Mouse (Mus musculus): ENCODE results near the gene Kin. TPM values are rescaled to one million over a fixed set of nuclear protein-coding genes. Genes with fewer than 3 reads are reported as not detected.

Gene Kin
- 22.7 and 23.5 TPM in 2 replicates for polyA plus RNA-seq (2015; fragmentation: Nextera tagmentation; extraction: Ambion mirVana)

DNA sequence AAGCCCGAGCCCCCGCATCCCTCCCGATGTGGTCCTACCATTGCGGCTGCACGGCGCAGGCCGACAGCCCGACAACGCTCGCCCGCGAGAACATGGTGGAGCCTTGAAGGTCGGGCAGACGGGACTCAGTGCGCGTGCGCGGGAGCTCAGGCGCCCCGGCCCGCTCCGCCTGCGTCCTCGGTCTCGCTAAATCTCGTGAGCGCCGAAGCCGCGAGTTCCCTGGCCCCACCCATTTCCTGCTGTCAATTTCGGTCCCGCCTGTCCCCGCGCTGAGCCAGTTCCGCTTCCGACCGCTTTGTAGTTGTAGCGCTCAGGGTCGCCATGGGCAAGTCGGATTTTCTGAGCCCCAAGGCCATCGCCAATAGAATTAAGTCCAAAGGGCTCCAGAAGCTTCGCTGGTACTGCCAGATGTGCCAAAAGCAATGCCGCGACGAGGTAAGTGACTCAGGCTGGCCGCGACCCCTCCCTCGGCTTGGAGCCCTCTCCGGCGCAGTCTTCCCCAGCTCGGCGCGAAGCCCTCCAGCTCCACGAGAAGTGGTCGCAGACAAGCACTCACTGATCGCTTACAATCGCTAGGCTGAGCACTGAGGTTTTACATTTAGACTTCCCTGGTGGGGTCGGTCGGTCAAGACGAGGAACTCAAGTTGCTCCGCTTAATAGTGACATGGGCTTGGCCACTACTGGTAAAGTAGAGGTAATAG, at the start of gene Kin, which contains the start of gene Atp5c1:
Kin (plus strand) TSS at position 284 of the 701 bp plus-strand sequence.
Atp5c1 (minus strand) TSS at position 201 of the 701 bp plus-strand sequence.

DNA sequence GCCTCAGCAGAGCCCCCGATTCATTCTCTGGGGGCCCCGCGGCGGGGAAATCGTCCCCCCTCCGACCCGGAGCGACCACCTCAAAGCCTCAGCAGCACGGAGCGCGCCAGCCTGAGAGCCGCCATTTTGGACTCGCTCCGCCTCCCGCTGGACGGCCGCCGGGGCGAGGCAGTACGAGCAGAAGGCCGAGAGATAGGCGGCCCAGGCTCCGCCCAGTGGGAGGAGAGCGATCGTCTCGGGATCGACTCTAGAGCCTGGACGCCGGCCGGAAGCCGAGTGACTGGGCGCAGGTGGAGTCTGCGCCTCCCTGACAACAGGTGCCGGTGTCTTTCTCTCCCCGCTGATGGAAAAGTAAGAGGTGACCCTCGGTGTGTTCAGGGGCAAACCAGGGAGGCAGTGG, 31.9 kb upstream of the Kin start, which contains the start of gene Taf3:
Taf3 (minus strand) TSS at position 136 of the 400 bp plus-strand sequence.

DNA sequence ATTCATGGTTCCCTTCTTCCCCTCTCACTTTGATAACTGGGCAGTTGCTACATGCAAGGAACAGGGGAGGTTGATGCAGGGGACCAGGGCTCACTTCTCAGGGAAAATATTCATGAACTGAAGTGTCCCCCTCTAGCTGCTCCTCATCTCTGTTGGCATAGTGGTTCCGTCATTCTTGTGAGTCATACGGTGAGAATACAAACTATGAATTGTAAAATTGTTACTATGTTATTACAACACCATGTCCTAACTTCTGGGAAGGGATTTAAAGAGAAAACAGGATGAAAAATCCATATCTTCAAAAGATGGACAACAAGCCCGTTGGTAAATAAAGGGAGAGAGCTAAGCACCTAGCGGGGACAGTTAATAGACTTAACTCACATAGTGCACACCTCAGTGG, 50.9 kb downstream of the Kin start, which contains the start of gene Itih2:
Itih2 (minus strand) TSS at position 101 of the 400 bp plus-strand sequence.

Other genes starting within 250 kb of the Kin start
- not detected in 2 replicates for gene 4930412O13Rik, start 199.3 kb upstream of the Kin start, polyA plus RNA-seq (2015; fragmentation: Nextera tagmentation; extraction: Ambion mirVana)
- gene 9230102O04Rik, start 191.1 kb upstream of the Kin start, polyA plus RNA-seq (2015; fragmentation: Nextera tagmentation; extraction: Ambion mirVana) = not detected in 2 replicates
- 1.3 and 1.9 TPM in 2 replicates for gene Gata3, start 190.6 kb upstream of the Kin start, polyA plus RNA-seq (2015; fragmentation: Nextera tagmentation; extraction: Ambion mirVana)
- 8.4 and 9.1 TPM in 2 replicates for gene Taf3, start 32.0 kb upstream of the Kin start, polyA plus RNA-seq (2015; fragmentation: Nextera tagmentation; extraction: Ambion mirVana)
- gene Atp5c1, start 83 bp upstream of the Kin start, polyA plus RNA-seq (2015; fragmentation: Nextera tagmentation; extraction: Ambion mirVana) = 326 and 330 TPM in 2 replicates
- 0.16 and 0.35 TPM in 2 replicates for gene Itih2, start 50.8 kb downstream of the Kin start, polyA plus RNA-seq (2015; fragmentation: Nextera tagmentation; extraction: Ambion mirVana)
- gene Itih5, start 73.0 kb downstream of the Kin start, polyA plus RNA-seq (2015; fragmentation: Nextera tagmentation; extraction: Ambion mirVana) = 2.9 and 5.1 TPM in 2 replicates